Comparison of ENCODE assay signal across 8 mouse cellular contexts in genomic region chr17:31636942-31637811, GRCm38 (mm10). TPM values are rescaled to one million over a fixed set of nuclear protein-coding genes. Genes with fewer than 3 reads are reported as not detected.
DNase-seq lines count a peak whose midpoint lies in the region; ATAC-seq and TF ChIP-seq lines count a peak whose summit lies in the region.
"Had no signal": no experiment of that assay in that cellular context is flagged by ENCODE, and none has a peak within 500 bp of the region (broad histone marks: within the 10 kb centered on the region; RNA-seq: fewer than 3 reads in every experiment).

Cbs (minus strand) TSS chr17:31637238.

- H3K9ac ChIP-seq in intestine, postnatal 0 days (ENCODE audit: low read depth, low read length), result 0 out of 2 replicates have a peak within 1 kb of the TSS, but pooled peaks have one; percentile 22
- peak within 1 kb of the TSS; percentile 57 for H3K9ac ChIP-seq in limb, embryonic 12.5 days (replicated peaks)
- H3K9ac ChIP-seq in midbrain, embryonic 13.5 days (replicated peaks), result peak within 1 kb of the TSS; percentile 59

- peaks cover 15% of the 10 kb centered on the region for H3K27me3 ChIP-seq in intestine, postnatal 0 days (replicated peaks; ENCODE audit: control insufficient read depth, insufficient read depth, low read length)
- peaks cover 41% of the 10 kb centered on the region for H3K27me3 ChIP-seq in limb, embryonic 12.5 days
- peaks cover 32% of the 10 kb centered on the region for H3K27me3 ChIP-seq in midbrain, embryonic 13.5 days

- H3K36me3 ChIP-seq in intestine, postnatal 0 days (ENCODE audit: control insufficient read depth, insufficient read depth), result no peaks in the 10 kb centered on the region
- no peaks in the 10 kb centered on the region for H3K36me3 ChIP-seq in limb, embryonic 12.5 days
- no peaks in the 10 kb centered on the region for H3K36me3 ChIP-seq in midbrain, embryonic 13.5 days

- no peaks in the 10 kb centered on the region for H3K4me1 ChIP-seq in intestine, postnatal 0 days (replicated peaks; ENCODE audit: control insufficient read depth, insufficient read depth, low read length)
- H3K4me1 ChIP-seq in limb, embryonic 12.5 days (replicated peaks), result peaks cover 11% of the 10 kb centered on the region; the same call in 1 of the 2 replicates
- peaks cover 21% of the 10 kb centered on the region for H3K4me1 ChIP-seq in midbrain, embryonic 13.5 days (replicated peaks)

- peak; percentile 76 for ATAC-seq in granulocyte monocyte progenitor cell, adult 5-6 weeks (replicated peaks; ENCODE audit: poor library complexity, severe bottlenecking)
- ATAC-seq in intestine, postnatal 0 days, result peak; percentile 66
- ATAC-seq in limb, embryonic 12.5 days (ENCODE audit: insufficient number of reproducible peaks, insufficient read depth, low FRiP score, low TSS enrichment, low read depth), result peak; percentile 91
- ATAC-seq in midbrain, embryonic 13.5 days, result peak; percentile 92

- peak; percentile 86 for DNase-seq in adrenal gland, postnatal 14 days
- peak; percentile 32 for DNase-seq in embryo, embryonic 11.5 days (ENCODE audit: low read depth, low spot score)
- peak; percentile 55 to 57 for DNase-seq in spleen, postnatal 36 days (ENCODE audit: low spot score in 2 of 2)

- 3% methylated on average over 60 of the region's 61 CpGs for WGBS in intestine, postnatal 0 days
- 2% methylated on average over 58 of the region's 61 CpGs for WGBS in limb, embryonic 12.5 days
- WGBS in midbrain, embryonic 13.5 days, result 1% methylated on average over 58 of the region's 61 CpGs

- no peaks in the 10 kb centered on the region for H3K9me3 ChIP-seq in intestine, postnatal 0 days (ENCODE audit: control insufficient read depth)
- H3K9me3 ChIP-seq in limb, embryonic 12.5 days, result no peaks in the 10 kb centered on the region
- no peaks in the 10 kb centered on the region for H3K9me3 ChIP-seq in midbrain, embryonic 13.5 days

- H3K27ac ChIP-seq in intestine, postnatal 0 days (ENCODE audit: low read depth, low read length), result no peak within 1 kb of the TSS
- H3K27ac ChIP-seq in limb, embryonic 12.5 days, result no peak within 1 kb of the TSS
- peak within 1 kb of the TSS; percentile 49 for H3K27ac ChIP-seq in midbrain, embryonic 13.5 days

- TF ChIP-seq CTCF in intestine, postnatal 0 days (IDR thresholded peaks at IDR 0.05; ENCODE audit: low read depth), result no peak

- H3K4me2 ChIP-seq in intestine, postnatal 0 days (replicated peaks; ENCODE audit: low read depth), result peak within 1 kb of the TSS; percentile 85
- peak within 1 kb of the TSS; percentile 96 for H3K4me2 ChIP-seq in limb, embryonic 12.5 days
- H3K4me2 ChIP-seq in midbrain, embryonic 13.5 days (replicated peaks), result peak within 1 kb of the TSS; percentile 72

- peak within 1 kb of the TSS; percentile 47 for H3K4me3 ChIP-seq in intestine, postnatal 0 days (ENCODE audit: low read depth, low read length)
- peak within 1 kb of the TSS; percentile 55 for H3K4me3 ChIP-seq in limb, embryonic 12.5 days (replicated peaks)
- peak within 1 kb of the TSS; percentile 47 for H3K4me3 ChIP-seq in midbrain, embryonic 13.5 days (replicated peaks)

RNA-seq across cellular contexts. Expression of gene Cbs, which starts in this region (rescaled TPM):
- 5.6 and 49.1 TPM in 2 replicates for total RNA-seq in adrenal gland, postnatal 14 days (2021)
- total RNA-seq in granulocyte monocyte progenitor cell, adult 5-6 weeks (2014; fragmentation: Nextera tagmentation), result 0.28 and 4.8 TPM in 2 replicates
- 0.57 and 0.99 TPM in 2 replicates for total RNA-seq in granulocyte monocyte progenitor cell, adult 5-6 weeks (2017)
- polyA plus RNA-seq in intestine, postnatal 0 days (2015; fragmentation: Nextera tagmentation; extraction: Ambion mirVana), result 0.09 and 0.55 TPM in 2 replicates
- 2.8 and 2.9 TPM in 2 replicates for polyA plus RNA-seq in limb, embryonic 12.5 days (2016; fragmentation: Nextera tagmentation; extraction: Ambion mirVana)
- polyA plus RNA-seq in midbrain, embryonic 13.5 days (2015; fragmentation: Nextera tagmentation; extraction: Ambion mirVana), result 3.3 and 3.6 TPM in 2 replicates
- total RNA-seq: neutrophil, adult 5-6 weeks had no signal

Comparison
In these comparisons a context has a peak if more than half of its experiments do, and no peak if none do; other contexts are left out.
1. Peak in ATAC-seq, H3K4me3 ChIP-seq, H3K9ac ChIP-seq and H3K4me2 ChIP-seq in intestine, postnatal 0 days; RNA of the gene not detected or under 1 TPM.
2. DNase-seq: peak in every context shown above with its lines; median percentile 86 in adrenal gland, postnatal 14 days; 56 in spleen, postnatal 36 days; 32 in embryo, embryonic 11.5 days.